24 mouse cellular contexts compared by ENCODE assay signal in the genomic region with DNA sequence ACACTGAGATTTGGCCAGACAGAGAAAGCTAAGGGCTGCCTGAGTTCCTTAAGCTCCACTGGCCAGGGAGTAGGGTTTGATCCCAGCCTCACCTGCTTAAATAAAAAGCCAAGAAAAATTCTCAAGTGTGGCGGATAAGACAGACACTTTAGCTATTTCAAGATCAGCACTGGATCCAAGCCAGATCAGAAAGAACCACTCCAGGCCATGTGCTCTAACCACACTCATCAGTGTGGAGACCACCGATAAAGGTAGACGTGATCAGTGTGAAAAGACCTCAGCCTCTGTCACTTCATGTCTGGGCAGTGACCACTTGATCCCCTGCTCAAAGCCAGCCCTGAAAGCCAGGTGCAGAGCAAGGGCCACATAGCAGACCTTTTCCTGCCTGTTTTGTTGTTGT. TPM values are rescaled to one million over a fixed set of nuclear protein-coding genes. Genes with fewer than 3 reads are reported as not detected.
"Had no signal": no experiment of that assay in that cellular context is flagged by ENCODE, and none has a peak within 500 bp of the region (broad histone marks: within the 10 kb centered on the region; RNA-seq: fewer than 3 reads in every experiment).

No protein-coding gene starts in this region.

- H3K27me3 ChIP-seq: kidney, embryonic 15.5 days; limb, embryonic 12.5 days; limb, embryonic 15.5 days; liver, embryonic 15.5 days; neural tube, embryonic 12.5 days; neural tube, embryonic 15.5 days had no signal

- H3K27ac ChIP-seq: kidney, embryonic 15.5 days; left cerebral cortex, adult 2 months; limb, embryonic 12.5 days; limb, embryonic 15.5 days; macrophage; midbrain, embryonic 10.5 days; neural tube, embryonic 12.5 days; neural tube, embryonic 15.5 days; stomach, postnatal 0 days had no signal

- H3K4me3 ChIP-seq: kidney, embryonic 15.5 days; left cerebral cortex, adult 2 months; limb, embryonic 15.5 days; liver, embryonic 15.5 days; midbrain, embryonic 10.5 days; neural tube, embryonic 12.5 days had no signal

- H3K9ac ChIP-seq: kidney, embryonic 15.5 days; limb, embryonic 12.5 days; limb, embryonic 15.5 days; liver, embryonic 15.5 days; neural tube, embryonic 12.5 days; neural tube, embryonic 15.5 days had no signal

- DNase-seq: kidney, adult 11 months; kidney, adult 8-10 months; kidney, postnatal 10 days; kidney, postnatal 36 days; layer of hippocampus, postnatal 36 days; lung, adult 2 months; lung, postnatal 14 days; midbrain, embryonic 14.5 days; right cerebral cortex, adult 18-20 months; right cerebral cortex, postnatal 14 days; right cerebral cortex, postnatal 4 days; thymus, adult 2 months; thymus, postnatal 14 days; thymus, postnatal 4 days had no signal

- H3K4me2 ChIP-seq: kidney, embryonic 15.5 days; limb, embryonic 12.5 days; limb, embryonic 15.5 days; liver, embryonic 15.5 days had no signal

- H3K9me3 ChIP-seq: kidney, embryonic 15.5 days; limb, embryonic 12.5 days; limb, embryonic 15.5 days; liver, embryonic 15.5 days; midbrain, embryonic 10.5 days; neural tube, embryonic 12.5 days; neural tube, embryonic 15.5 days had no signal

RNA-seq across cellular contexts. Expression of gene Bok, which starts 52.7 kb away (rescaled TPM):
- polyA plus RNA-seq: macrophage had no signal
